17 mouse cellular contexts compared by ENCODE assay signal in genomic region chr19:5832326-5832725, GRCm38 (mm10). TPM values are rescaled to one million over a fixed set of nuclear protein-coding genes. Genes with fewer than 3 reads are reported as not detected.
DNase-seq lines count a peak whose midpoint lies in the region; ATAC-seq and TF ChIP-seq lines count a peak whose summit lies in the region.
"Had no signal": no experiment of that assay in that cellular context is flagged by ENCODE, and none has a peak within 500 bp of the region (broad histone marks: within the 10 kb centered on the region; RNA-seq: fewer than 3 reads in every experiment).

No protein-coding gene starts in this region.

- H3K4me1 ChIP-seq in forebrain, embryonic 14.5 days (ENCODE audit: control insufficient read depth, insufficient read depth, low read length) = no peaks in the 10 kb centered on the region
- H3K4me1 ChIP-seq in forebrain, embryonic 12.5 days = peaks cover 12% of the 10 kb centered on the region; the same call in 1 of the 2 replicates
- peaks cover 11% of the 10 kb centered on the region for H3K4me1 ChIP-seq in intestine, embryonic 16.5 days (ENCODE audit: control insufficient read depth, insufficient read depth, low read length)
- peaks cover 11% of the 10 kb centered on the region; the same call in 1 of the 2 replicates for H3K4me1 ChIP-seq in intestine, embryonic 15.5 days (replicated peaks)
- H3K4me1 ChIP-seq in lung, embryonic 14.5 days (ENCODE audit: insufficient read depth) = peaks cover 9% of the 10 kb centered on the region; the same call in 1 of the 2 replicates
- H3K4me1 ChIP-seq in embryonic fibroblast, embryonic 13.5 days (ENCODE audit: control insufficient read depth, insufficient read depth, low read length) = peaks cover 2% of the 10 kb centered on the region; the same call in 1 of the 2 replicates
- H3K4me1 ChIP-seq: stomach, embryonic 15.5 days had no signal

- 68% methylated on average over 6 of the region's 6 CpGs for WGBS in forebrain, embryonic 14.5 days
- WGBS in forebrain, embryonic 12.5 days = 79% methylated on average over 6 of the region's 6 CpGs
- WGBS in intestine, embryonic 16.5 days = 68% methylated on average over 6 of the region's 6 CpGs
- WGBS in intestine, embryonic 15.5 days = 72% methylated on average over 6 of the region's 6 CpGs
- 41% methylated on average over 6 of the region's 6 CpGs for WGBS in lung, embryonic 14.5 days

- TF ChIP-seq CTCF in lung, embryonic 14.5 days (IDR thresholded peaks at IDR 0.05; ENCODE audit: low read depth) = no peak
- no peak for TF ChIP-seq CTCF in embryonic fibroblast, embryonic 13.5 days (IDR thresholded peaks at IDR 0.05; ENCODE audit: borderline replicate concordance, insufficient read depth, low read length)

- no peak; the same call in none of the 2 replicates for TF ChIP-seq POLR2A in embryonic fibroblast, embryonic 13.5 days (IDR thresholded peaks at IDR 0.05; ENCODE audit: low read depth, low read length)

- H3K27ac ChIP-seq in forebrain, embryonic 14.5 days (ENCODE audit: low read depth, low read length) = no peak overlapping the region
- no peak overlapping the region for H3K27ac ChIP-seq in forebrain, embryonic 12.5 days
- H3K27ac ChIP-seq in intestine, embryonic 16.5 days (ENCODE audit: low read length) = peak overlapping the region; percentile 29; the same call in 1 of the 2 replicates
- no peak overlapping the region for H3K27ac ChIP-seq in intestine, embryonic 15.5 days
- H3K27ac ChIP-seq in lung, embryonic 14.5 days (ENCODE audit: low read depth) = peak overlapping the region; percentile 20; the same call in 1 of the 2 replicates
- peak overlapping the region; percentile 59; the same call in 1 of the 2 replicates for H3K27ac ChIP-seq in embryonic fibroblast, embryonic 13.5 days (ENCODE audit: insufficient read depth, low read length)
- H3K27ac ChIP-seq: forebrain, embryonic 10.5 days; hindbrain, embryonic 14.5 days; liver, embryonic 14.5 days; stomach, embryonic 15.5 days had no signal

- H3K9ac ChIP-seq in forebrain, embryonic 14.5 days (ENCODE audit: low read length) = no peak overlapping the region
- no peak overlapping the region for H3K9ac ChIP-seq in forebrain, embryonic 12.5 days
- no peak overlapping the region for H3K9ac ChIP-seq in intestine, embryonic 16.5 days (ENCODE audit: low read depth, low read length)
- no peak overlapping the region for H3K9ac ChIP-seq in intestine, embryonic 15.5 days
- H3K9ac ChIP-seq in lung, embryonic 14.5 days = no peak overlapping the region
- H3K9ac ChIP-seq: hindbrain, embryonic 14.5 days; liver, embryonic 14.5 days; stomach, embryonic 15.5 days had no signal

- no peak for ATAC-seq in forebrain, embryonic 14.5 days
- ATAC-seq in forebrain, embryonic 12.5 days (ENCODE audit: low FRiP score) = no peak
- ATAC-seq in intestine, embryonic 16.5 days = no peak
- ATAC-seq in intestine, embryonic 15.5 days = no peak
- no peak for ATAC-seq in lung, embryonic 14.5 days (ENCODE audit: insufficient read depth)
- ATAC-seq in activated CD4-positive, CD25-positive, alpha-beta regulatory T cell, adult 4 months = no peak

- DNase-seq in forebrain, embryonic 14.5 days (ENCODE audit: low spot score) = peak; percentile 35
- peak; percentile 60 for DNase-seq in lung, embryonic 14.5 days
- no peak for DNase-seq in lung, postnatal 36 days
- DNase-seq: cerebellum, adult 9-11 months; gastrocnemius, postnatal 14 days; left cerebral cortex, postnatal 4 days; thymus, adult 2 months had no signal

- H3K36me3 ChIP-seq in forebrain, embryonic 14.5 days (ENCODE audit: control insufficient read depth, insufficient read depth, low read length) = no peaks in the 10 kb centered on the region
- no peaks in the 10 kb centered on the region for H3K36me3 ChIP-seq in forebrain, embryonic 12.5 days (replicated peaks)
- no peaks in the 10 kb centered on the region for H3K36me3 ChIP-seq in intestine, embryonic 16.5 days (ENCODE audit: control insufficient read depth, insufficient read depth, low read length)
- H3K36me3 ChIP-seq in intestine, embryonic 15.5 days = no peaks in the 10 kb centered on the region
- no peaks in the 10 kb centered on the region for H3K36me3 ChIP-seq in lung, embryonic 14.5 days (ENCODE audit: insufficient read depth)
- H3K36me3 ChIP-seq: forebrain, embryonic 10.5 days; stomach, embryonic 15.5 days had no signal

- no peaks in the 10 kb centered on the region for H3K9me3 ChIP-seq in forebrain, embryonic 14.5 days (replicated peaks; ENCODE audit: control insufficient read depth, low read length)
- 0 out of 2 replicates have a peak, but pooled peaks cover 3% of the 10 kb centered on the region for H3K9me3 ChIP-seq in forebrain, embryonic 12.5 days
- no peaks in the 10 kb centered on the region for H3K9me3 ChIP-seq in intestine, embryonic 16.5 days (ENCODE audit: control insufficient read depth, low read length)
- no peaks in the 10 kb centered on the region for H3K9me3 ChIP-seq in intestine, embryonic 15.5 days
- H3K9me3 ChIP-seq in lung, embryonic 14.5 days (ENCODE audit: low read depth, low read length) = no peaks in the 10 kb centered on the region
- H3K9me3 ChIP-seq: forebrain, embryonic 10.5 days; stomach, embryonic 15.5 days had no signal

- no peaks in the 10 kb centered on the region for H3K27me3 ChIP-seq in forebrain, embryonic 14.5 days (replicated peaks; ENCODE audit: control insufficient read depth, insufficient read depth, low read length)
- no peaks in the 10 kb centered on the region for H3K27me3 ChIP-seq in forebrain, embryonic 12.5 days
- no peaks in the 10 kb centered on the region for H3K27me3 ChIP-seq in intestine, embryonic 16.5 days (replicated peaks; ENCODE audit: control insufficient read depth, insufficient read depth, low read length)
- H3K27me3 ChIP-seq in intestine, embryonic 15.5 days (replicated peaks) = no peaks in the 10 kb centered on the region
- no peaks in the 10 kb centered on the region for H3K27me3 ChIP-seq in lung, embryonic 14.5 days (ENCODE audit: insufficient read depth, low read length)
- H3K27me3 ChIP-seq: CH12.LX; stomach, embryonic 15.5 days had no signal

- H3K4me3 ChIP-seq in forebrain, embryonic 14.5 days (ENCODE audit: low read depth, low read length) = no peak overlapping the region
- no peak overlapping the region for H3K4me3 ChIP-seq in forebrain, embryonic 12.5 days (replicated peaks)
- no peak overlapping the region for H3K4me3 ChIP-seq in intestine, embryonic 16.5 days (ENCODE audit: low read length)
- H3K4me3 ChIP-seq in intestine, embryonic 15.5 days (replicated peaks) = no peak overlapping the region
- no peak overlapping the region for H3K4me3 ChIP-seq in lung, embryonic 14.5 days (ENCODE audit: low read depth, low read length)
- H3K4me3 ChIP-seq in embryonic fibroblast, embryonic 13.5 days (ENCODE audit: insufficient read depth, low read length) = no peak overlapping the region
- H3K4me3 ChIP-seq: forebrain, embryonic 10.5 days; stomach, embryonic 15.5 days had no signal

- no peak overlapping the region for H3K4me2 ChIP-seq in forebrain, embryonic 14.5 days (ENCODE audit: low read length)
- H3K4me2 ChIP-seq in forebrain, embryonic 12.5 days = no peak overlapping the region
- no peak overlapping the region for H3K4me2 ChIP-seq in intestine, embryonic 16.5 days (ENCODE audit: low read depth, low read length)
- no peak overlapping the region for H3K4me2 ChIP-seq in intestine, embryonic 15.5 days (replicated peaks)
- no peak overlapping the region for H3K4me2 ChIP-seq in lung, embryonic 14.5 days
- H3K4me2 ChIP-seq: hindbrain, embryonic 14.5 days; stomach, embryonic 15.5 days had no signal

RNA-seq across cellular contexts. Expression of gene Frmd8, which starts 42.7 kb away (rescaled TPM):
- polyA plus RNA-seq in forebrain, embryonic 14.5 days (2014; fragmentation: Nextera tagmentation; extraction: Ambion mirVana) = 13.1 and 16.0 TPM in 2 replicates
- polyA plus RNA-seq in forebrain, embryonic 12.5 days (2016; fragmentation: Nextera tagmentation; extraction: Ambion mirVana) = 25.6 and 25.9 TPM in 2 replicates
- 31.1 and 31.7 TPM in 2 replicates for polyA plus RNA-seq in intestine, embryonic 16.5 days (2015; fragmentation: Nextera tagmentation; extraction: Ambion mirVana)
- 26.9 and 28.0 TPM in 2 replicates for polyA plus RNA-seq in intestine, embryonic 15.5 days (2015; fragmentation: Nextera tagmentation; extraction: Ambion mirVana)
- 37.9 and 42.2 TPM in 2 replicates for polyA plus RNA-seq in lung, embryonic 14.5 days (2014; fragmentation: Nextera tagmentation; extraction: Ambion mirVana)
- 24.9 and 35.7 TPM in 2 replicates for polyA plus RNA-seq in embryonic fibroblast, embryonic 13.5 days (2011; ENCODE audit: insufficient read length, low read depth, missing spikeins)
- polyA plus RNA-seq in activated CD4-positive, CD25-positive, alpha-beta regulatory T cell, adult 4 months (2017; shearing (Covaris generic)) = 10 to 100 TPM; 70.6 to 78.6 TPM

RNA-seq across cellular contexts. Expression of gene Slc25a45, which starts 45.3 kb away (rescaled TPM):
- 1.7 TPM in 2 replicates for polyA plus RNA-seq in forebrain, embryonic 14.5 days (2014; fragmentation: Nextera tagmentation; extraction: Ambion mirVana)
- 1.3 and 1.8 TPM in 2 replicates for polyA plus RNA-seq in forebrain, embryonic 12.5 days (2016; fragmentation: Nextera tagmentation; extraction: Ambion mirVana)
- polyA plus RNA-seq in intestine, embryonic 16.5 days (2015; fragmentation: Nextera tagmentation; extraction: Ambion mirVana) = 3.4 and 4.1 TPM in 2 replicates
- polyA plus RNA-seq in intestine, embryonic 15.5 days (2015; fragmentation: Nextera tagmentation; extraction: Ambion mirVana) = 3.5 and 4.2 TPM in 2 replicates
- 2.4 TPM in 2 replicates for polyA plus RNA-seq in lung, embryonic 14.5 days (2014; fragmentation: Nextera tagmentation; extraction: Ambion mirVana)
- polyA plus RNA-seq in embryonic fibroblast, embryonic 13.5 days (2011; ENCODE audit: insufficient read length, low read depth, missing spikeins) = 1.3 and 3.5 TPM in 2 replicates
- 10 to 100 TPM; 43.3 to 60.2 TPM for polyA plus RNA-seq in activated CD4-positive, CD25-positive, alpha-beta regulatory T cell, adult 4 months (2017; shearing (Covaris generic))

Comparison
In these comparisons a context has a peak if more than half of its experiments do, and no peak if none do; other contexts are left out.
1. H3K27ac ChIP-seq: peak in intestine, embryonic 16.5 days (single experiment), lung, embryonic 14.5 days (single experiment) and embryonic fibroblast, embryonic 13.5 days (single experiment); none in forebrain, embryonic 14.5 days (single experiment), forebrain, embryonic 12.5 days (single experiment) and intestine, embryonic 15.5 days (single experiment).